Mouse (Mus musculus) kidney, adult 11 months (tissue): ENCODE measurements around the gene Atp5d.

Experiments used
- DNase-seq: peaks from one replicate; pipeline ENCODE4 v3.0.0; 2022

The Atp5d gene

GRCm38 (mm10) chr10:80118552-80118951 lies 19.9 kb upstream of the Atp5d start:
- no peak for DNase-seq

DNA sequence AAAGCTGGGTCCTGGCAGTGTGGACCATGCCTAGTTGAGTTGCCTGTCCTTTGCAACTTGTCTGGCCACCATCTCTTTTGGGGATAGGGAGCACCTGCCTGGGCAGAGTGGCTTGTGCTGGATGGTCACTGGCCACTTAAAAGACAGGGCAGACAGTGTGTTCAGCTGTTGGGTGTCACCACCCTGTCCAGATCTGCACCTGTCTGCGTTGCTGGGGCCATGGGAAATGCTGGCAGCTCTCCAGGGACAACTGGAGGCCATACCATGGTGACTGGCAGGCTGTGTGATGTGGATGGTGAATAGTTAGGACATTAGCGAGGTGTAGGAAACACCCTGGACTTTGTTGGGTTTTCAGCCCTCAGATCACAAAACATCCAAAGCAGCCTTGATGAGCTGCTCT lies 18.3 kb upstream of the Atp5d start:
- no peak for DNase-seq

DNA sequence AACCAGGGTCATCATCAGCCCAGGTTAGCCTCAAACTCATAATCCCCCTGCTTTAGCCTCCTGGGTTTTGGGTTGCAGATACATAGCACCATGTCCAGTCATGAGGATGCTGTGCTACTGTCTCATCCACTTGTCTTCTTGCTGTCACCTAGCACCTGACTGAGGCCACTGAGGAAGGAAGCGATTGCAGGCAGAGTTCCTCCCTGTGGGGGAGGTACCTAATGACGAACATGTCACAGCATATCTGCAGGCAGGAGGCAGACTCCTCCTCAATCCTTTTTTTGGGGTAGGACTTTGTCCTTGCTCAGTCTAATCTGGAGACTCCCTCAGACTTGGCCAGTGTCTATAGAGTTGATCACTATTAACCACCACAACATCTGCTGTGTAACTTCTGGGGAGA lies 16.8 kb upstream of the Atp5d start:
- DNase-seq: no peak

GRCm38 (mm10) chr10:80123932-80124562 lies 14.4 kb upstream of the Atp5d start:
- no peak for DNase-seq

- DNase-seq: no peak
Measured at GRCm38 (mm10) chr10:80127920-80128319, 10.5 kb upstream of the Atp5d start.

DNA sequence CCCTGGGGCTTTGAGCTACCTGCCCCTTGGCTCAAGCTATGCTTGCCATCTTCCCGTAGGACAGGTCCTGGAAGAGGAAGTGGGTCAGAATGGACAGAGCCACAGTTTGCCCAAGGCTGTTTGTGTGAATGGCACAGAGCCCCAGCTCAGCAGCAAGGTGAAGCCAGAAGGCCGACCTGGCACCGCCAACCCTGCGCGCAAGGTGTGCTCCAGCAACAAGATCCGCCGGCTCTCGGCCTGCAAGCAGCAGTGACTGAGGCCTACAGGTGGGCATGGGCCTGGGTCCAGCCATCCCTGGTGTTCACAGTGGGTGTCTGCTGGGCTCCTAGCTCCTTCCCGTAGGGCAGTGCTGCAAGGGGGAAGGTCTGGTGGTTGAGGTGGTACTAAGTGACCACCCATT lies 8.6 kb upstream of the Atp5d start:
- DNase-seq: no peak

DNA sequence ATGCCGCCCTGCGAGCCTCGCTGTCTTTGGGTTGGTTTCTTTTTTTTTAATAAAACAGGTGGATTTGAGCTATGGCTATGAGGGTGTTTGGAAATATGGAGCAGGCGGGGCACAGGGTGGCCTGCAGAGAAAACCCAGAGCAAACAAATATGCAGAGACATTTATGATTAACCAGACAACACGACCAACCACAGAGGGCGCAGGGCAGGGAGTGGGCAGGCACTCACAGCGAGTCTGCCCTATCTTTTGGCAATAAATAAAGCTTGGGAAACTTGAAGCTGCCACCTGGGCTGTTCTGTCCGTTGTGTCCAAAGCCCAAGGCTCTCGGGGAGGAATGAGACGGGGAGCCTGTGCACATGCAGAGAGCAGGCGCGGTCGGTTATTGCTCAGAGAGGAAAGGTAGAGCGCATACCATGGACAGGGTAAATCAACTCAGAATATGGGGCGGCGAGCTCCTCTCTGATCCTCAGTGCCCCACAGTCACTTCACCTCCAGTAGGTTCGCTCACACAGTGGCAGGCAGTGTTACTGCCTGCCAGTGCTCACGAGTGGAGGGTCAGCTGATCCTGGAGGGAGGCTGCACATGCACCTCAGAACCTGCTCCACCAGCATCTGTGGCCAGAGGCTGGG lies 7.9 kb upstream of the Atp5d start:
- DNase-seq: peak; percentile 81

DNA sequence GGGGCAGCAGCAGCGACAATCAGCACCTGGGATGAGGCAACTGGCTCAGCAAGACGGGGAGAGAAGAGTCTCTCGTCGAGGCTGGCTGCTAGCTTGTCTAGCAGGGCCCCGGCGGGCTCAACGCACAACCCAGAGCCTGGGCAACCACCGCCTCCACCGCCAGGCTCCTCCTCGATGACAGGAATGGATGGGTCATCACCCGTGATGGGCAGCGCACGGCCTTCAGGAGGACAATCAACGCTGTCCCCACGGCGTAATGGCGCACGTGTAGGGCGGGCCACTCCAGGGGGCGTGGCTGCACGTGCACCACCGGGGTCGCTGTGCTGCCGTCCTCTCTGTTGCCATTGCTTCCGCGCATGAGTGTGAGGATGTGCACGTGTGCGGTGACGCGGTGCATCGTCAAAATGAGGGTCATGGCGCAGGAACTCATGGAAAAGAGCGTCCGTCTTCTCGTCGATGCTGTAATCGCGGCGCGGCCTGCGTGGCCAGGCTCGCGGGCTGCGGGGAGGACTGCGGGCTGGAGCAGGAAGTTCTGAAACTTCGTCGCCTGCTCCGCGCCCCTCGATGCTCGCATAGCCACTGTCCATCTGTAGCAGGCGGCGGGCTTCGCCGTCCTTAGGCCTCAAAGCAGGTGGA lies 7.0 kb upstream of the Atp5d start:
- no peak for DNase-seq

DNA sequence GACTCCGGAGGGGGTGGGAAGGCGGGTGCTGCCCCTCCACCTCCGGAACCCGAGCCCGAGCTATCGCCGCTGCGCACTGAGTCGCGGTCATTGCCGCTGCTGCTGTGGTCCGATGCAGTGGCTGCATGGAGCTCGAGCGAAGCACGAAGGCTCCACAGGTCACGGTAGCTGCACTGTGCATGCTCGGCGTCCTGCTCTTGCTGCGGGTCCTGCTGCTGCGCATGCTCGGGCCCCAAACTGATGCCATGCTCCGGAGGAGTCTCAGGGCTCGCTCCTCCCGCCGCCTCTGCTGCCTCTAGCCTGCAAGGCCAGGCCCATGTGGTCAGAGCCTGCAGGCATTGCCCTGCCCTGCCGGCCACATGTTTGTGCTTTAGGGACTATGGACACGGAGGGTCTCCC lies 6.5 kb upstream of the Atp5d start:
- no peak for DNase-seq

DNA sequence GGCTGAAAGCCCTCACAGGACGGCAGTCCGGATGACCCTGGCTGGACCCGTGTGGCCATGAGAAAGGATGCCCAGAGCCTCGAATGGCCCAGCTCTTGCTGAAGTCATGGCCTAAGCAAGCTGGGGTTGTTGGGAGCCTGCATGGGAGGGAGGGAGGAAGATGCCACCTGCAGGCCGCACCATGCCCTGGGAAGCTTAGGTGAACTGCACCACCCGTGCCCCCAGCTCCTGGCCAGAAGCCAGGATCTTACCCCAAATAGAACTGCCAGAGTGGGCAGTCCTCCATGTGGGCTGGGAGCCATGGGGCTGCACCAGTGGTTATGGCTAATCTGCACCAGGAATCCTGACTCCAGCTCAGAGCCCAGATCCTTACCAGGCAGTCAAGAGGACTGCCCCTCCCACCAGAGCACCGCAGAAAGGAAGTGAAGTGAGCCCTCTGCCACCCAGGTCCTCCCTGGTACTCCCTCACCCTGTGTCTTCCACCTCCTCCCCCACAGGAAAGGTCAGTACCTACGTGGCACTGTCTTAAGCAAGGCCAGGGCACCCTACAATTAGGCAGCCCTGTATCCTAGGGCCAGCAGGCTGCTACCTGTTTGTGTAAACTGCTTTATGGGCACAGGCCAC lies 5.1 kb upstream of the Atp5d start:
- no peak for DNase-seq

GRCm38 (mm10) chr10:80134421-80134820 lies 4.0 kb upstream of the Atp5d start:
- DNase-seq: peak; percentile 55

- no peak for DNase-seq
Measured at GRCm38 (mm10) chr10:80135161-80135560, 3.3 kb upstream of the Atp5d start.

DNA sequence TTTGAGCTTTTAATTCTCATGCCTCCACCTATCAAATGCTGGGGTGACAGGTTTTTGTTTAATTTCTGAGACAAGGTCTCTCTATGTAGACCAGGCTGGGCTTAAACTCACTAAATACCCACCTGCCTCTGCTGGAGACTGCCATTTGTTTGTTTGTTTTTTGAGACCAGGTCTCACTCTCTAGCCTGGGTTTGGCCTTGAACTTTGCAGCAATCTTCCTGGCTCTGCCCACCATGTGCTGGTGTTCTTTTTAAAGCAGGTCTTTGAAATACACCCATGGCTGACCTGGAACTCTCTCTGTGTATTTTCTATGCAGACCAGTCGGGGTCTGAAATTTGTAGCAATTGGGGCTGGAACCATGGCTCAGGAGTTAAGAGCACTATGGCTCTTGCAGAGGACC lies 2.8 kb upstream of the Atp5d start:
- no peak for DNase-seq

DNA sequence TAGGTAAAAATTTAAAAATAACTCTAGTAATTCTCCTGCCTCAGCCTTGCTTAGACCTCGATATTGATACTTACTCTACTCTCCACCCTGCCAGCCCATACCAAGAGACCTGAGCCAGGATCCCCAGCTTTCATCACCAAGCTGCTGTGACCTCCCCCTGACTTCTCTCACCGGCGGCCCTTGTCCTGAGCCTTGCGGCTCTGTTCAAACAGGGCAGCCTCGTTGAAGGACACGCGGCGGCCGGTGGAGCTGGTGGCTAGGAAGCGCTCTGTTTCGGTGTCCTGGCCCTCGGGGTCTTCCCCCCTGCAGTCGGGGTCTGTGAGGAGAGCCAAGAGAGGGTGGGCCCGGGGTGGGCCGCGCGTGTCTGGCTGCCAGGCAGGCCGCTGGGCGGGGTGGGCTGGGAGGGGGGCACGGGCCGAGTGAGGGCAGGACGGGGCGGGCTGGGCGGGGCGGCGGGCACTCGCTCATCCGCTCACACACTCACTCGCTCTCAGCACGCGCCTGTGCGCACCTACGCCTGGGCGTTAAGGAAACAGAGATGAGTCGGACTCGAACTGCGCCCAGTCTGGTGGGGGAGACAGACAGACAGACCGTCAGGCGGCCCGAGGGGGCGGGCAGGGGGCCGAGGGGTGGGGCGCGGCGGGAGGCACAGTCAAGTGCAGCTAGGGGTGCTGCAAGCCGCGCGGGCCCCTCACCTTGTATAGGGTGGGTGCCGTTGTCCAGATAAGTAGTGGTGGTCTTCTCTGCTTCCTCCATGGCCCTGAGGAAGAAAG lies 2.1 kb upstream of the Atp5d start:
- no peak for DNase-seq

DNA sequence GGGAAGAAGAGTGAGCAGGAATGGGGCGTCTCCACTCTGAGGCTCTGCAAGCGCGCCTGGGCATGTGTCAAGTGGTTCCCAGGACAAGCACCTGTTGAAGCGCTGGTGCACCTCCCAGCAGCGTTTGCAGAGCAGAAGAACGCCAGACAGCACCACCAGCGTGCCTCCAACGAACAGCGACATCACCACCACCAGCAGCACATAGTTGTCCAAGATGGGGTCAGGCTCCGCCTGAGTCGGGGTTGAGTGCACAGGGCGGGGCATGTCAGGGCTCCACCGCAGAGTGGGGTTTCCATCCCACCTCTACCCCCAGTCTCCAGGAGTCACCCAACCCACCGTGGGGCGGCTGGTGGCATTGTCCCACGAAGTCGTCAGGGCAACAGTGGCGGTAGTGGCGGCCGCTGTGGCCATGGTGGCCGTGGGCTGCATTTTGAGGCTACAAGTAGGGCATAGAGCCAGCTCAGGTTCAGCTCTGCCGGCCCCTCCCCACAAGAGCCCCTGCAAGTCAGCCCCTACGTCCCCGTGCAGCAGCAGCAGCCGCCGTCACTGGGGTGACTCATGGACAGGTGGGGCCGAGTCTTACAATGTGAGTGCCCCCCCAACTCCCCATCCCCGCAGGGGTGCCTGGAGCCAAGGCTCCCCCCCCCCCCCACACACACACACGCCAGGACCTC lies 1.3 kb upstream of the Atp5d start:
- DNase-seq: no peak

GRCm38 (mm10) chr10:80137626-80138552 lies 543 bp upstream of the Atp5d start:
- no peak for DNase-seq

- no peak for DNase-seq
Measured at GRCm38 (mm10) chr10:80139439-80139775, 975 bp downstream of the Atp5d start.

DNA sequence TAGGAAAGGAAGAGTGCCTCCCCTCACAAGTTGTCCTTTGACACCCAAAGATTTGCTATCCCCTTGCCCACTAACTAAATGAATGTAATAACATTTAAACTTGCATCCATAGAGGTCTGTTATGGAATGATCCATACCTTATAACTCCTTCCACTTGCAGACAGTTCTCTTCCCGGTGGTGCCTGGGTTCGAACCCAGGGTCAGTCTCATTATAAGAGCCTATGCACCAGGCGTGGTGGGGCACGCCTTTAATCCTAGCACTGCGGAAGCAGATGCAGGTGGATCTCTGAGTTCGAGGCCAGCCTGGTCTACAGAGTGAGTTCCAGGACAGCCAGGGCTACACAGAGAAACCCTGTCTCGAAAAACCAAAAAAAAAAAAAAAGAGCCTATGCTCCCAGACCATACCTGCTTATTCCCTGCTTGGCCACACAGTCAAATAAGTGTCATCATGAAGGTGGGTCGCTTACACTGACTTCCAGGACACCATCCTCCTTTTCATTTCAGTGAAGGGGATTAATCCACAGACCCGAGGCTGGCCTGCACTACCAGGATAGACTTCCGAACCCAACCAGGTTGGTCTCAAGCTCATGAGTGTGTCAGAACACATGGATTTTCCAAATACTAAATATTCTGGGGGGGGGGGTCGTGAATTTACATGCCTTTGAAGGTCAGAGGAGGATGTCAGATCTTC lies 1.7 kb downstream of the Atp5d start:
- no peak for DNase-seq

DNA sequence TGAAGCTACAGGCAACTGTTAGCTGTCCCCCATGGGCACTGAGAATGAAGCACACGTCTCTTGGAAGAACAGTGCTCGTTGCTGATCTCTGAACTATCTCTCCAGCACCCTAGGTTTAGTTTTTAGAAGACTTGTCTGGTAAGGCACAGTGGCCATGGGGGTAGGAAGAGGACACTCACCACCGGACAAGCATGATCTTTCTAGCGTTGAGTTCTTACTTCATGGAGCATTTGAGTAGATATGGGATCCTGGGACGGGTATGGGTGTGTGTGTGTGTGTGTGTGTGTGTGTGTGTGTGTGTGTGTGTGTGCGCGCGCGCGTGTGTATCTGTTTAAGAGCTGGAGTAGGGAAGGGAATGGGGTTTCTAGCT lies 2.2 kb downstream of the Atp5d start, which contains the start of gene Cbarp:
TSS of gene Cbarp (minus strand) at position 170 of the 370 bp plus-strand sequence.
- DNase-seq: no peak

GRCm38 (mm10) chr10:80141243-80141642 lies 2.8 kb downstream of the Atp5d start:
- peak; percentile 97 for DNase-seq
